Mouse (Mus musculus) E14TG2a.4 (cell line): ENCODE measurements around the gene Utp11.

Experiments
- CTCF ChIP-seq: conservative IDR thresholded peaks from 2 replicates; pipeline ENCODE4 v1.5.1; 2014; ENCODE audit warnings: low read length
- NANOG ChIP-seq: IDR thresholded peaks from 2 replicates; pipeline ENCODE4 v1.6.1; 2014; ENCODE audit warnings: borderline replicate concordance, low read length, mixed read lengths
- POU5F1 ChIP-seq: IDR thresholded peaks from 2 replicates; pipeline ENCODE4 v1.6.1; 2014; ENCODE audit warnings: low read length, borderline replicate concordance

DNA sequence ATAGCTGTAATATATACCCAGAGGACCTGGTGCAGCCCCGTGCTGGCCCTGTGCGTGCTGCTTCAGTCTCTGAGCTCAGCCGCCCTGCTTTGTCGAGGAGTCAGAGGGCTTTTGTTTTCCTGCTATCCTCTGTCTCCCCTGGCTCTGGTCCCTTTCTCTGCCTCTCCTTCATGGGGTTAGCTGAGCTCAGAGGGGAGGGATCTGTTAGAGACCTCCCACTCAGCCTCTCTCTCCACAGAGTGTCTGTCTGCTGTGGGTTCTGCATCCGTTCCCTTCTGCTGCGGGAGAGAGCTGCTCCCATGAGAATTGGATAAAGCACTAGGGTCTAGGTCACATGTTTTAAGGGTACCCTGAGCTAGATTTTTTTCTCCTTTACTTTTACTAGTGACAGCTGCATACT is 32.7 kb upstream of the Utp11 start:
- TF ChIP-seq CTCF (no peak), POU5F1 (no peak), NANOG (no peak)
